Mouse (Mus musculus): ENCODE results near the gene Crat.

- TF ChIP-seq CTCF (IDR thresholded peaks at IDR 0.05; ENCODE audit: low read depth) (no peak), EP300 (IDR thresholded peaks at IDR 0.05; ENCODE audit: low read depth) (no peak)
Observed at GRCm38 (mm10) chr2:30418259-30418658, 2.6 kb upstream of the Crat start.
